Mouse (Mus musculus) hindbrain, embryonic 15.5 days (tissue): ENCODE measurements around the gene Card9. TPM values are rescaled to one million over a fixed set of nuclear protein-coding genes. Genes with fewer than 3 reads are reported as not detected.

Source experiments
- ATAC-seq: fragments of 200-750 bp; cut with Nextera tagmentation; 2 replicates; pipeline ENCODE4 v1.8.0; 2017; ENCODE audit warnings: low read depth, moderate number of reproducible peaks, moderate TSS enrichment; ENCODE audit not compliant: low FRiP score
- H3K27ac ChIP-seq: fragments of 300-500 bp; sonication (generic); replicated peaks from 2 replicates; pipeline ENCODE4 v1.5.1; 2015; ENCODE audit warnings: mild to moderate bottlenecking, inconsistent platforms
- H3K27me3 ChIP-seq: fragments of 300-500 bp; sonication (generic); 2 replicates; pipeline ENCODE4 v1.6.1; 2015; ENCODE audit warnings: control low read depth, inconsistent platforms
- H3K36me3 ChIP-seq: fragments of 300-500 bp; sonication (generic); 2 replicates; pipeline ENCODE4 v1.6.1; 2015; ENCODE audit warnings: control low read depth, inconsistent platforms
- H3K4me1 ChIP-seq: fragments of 300-500 bp; sonication (generic); replicated peaks from 2 replicates; pipeline ENCODE4 v1.6.1; 2015; ENCODE audit warnings: control low read depth, inconsistent platforms
- H3K4me2 ChIP-seq: fragments of 300-500 bp; sonication (generic); 2 replicates; pipeline ENCODE4 v1.6.1; 2015; ENCODE audit warnings: moderate library complexity, mild to moderate bottlenecking, inconsistent platforms
- H3K4me3 ChIP-seq: fragments of 300-500 bp; sonication (generic); 2 replicates; pipeline ENCODE4 v1.5.1; 2015; ENCODE audit warnings: mild to moderate bottlenecking, inconsistent platforms
- H3K9ac ChIP-seq: fragments of 300-500 bp; sonication (generic); 2 replicates; pipeline ENCODE4 v1.6.1; 2015; ENCODE audit warnings: inconsistent platforms
- H3K9me3 ChIP-seq: fragments of 300-500 bp; sonication (generic); 2 replicates; pipeline ENCODE4 v1.6.1; 2016; ENCODE audit warnings: control low read depth, inconsistent platforms
- WGBS: fragments of 180-500 bp; shearing (Covaris S2); methylation state at CpG from one replicate; pipeline ENCODE4 v1.1.7; 2015; 5-methylcytosine and 5-hydroxymethylcytosine counted together
- polyA plus RNA-seq: library from polyadenylated mRNA; unstranded; fragments of >200 nt; fragmentation: Nextera tagmentation; extraction: Ambion mirVana; gene quantifications from 2 replicates; pipeline ENCODE4 v1.2.1, GENCODE M21; 2015

Card9 gene
- polyA plus RNA-seq, 1 experiment from 2014 or later, result 3.2 TPM

- peak overlapping the region; percentile 43; the same call in 1 of the 2 replicates for H3K27ac ChIP-seq
- no peaks in the 10 kb centered on the region for H3K9me3 ChIP-seq
- no peak overlapping the region for H3K4me2 ChIP-seq
- no peaks in the 10 kb centered on the region for H3K27me3 ChIP-seq
- peak; percentile 36; the same call in 1 of the 2 replicates for ATAC-seq
- WGBS, result 74% methylated on average over 10 of the region's 10 CpGs
- no peak overlapping the region for H3K9ac ChIP-seq
- 0 out of 2 replicates have a peak, but pooled peaks cover 3% of the 10 kb centered on the region for H3K4me1 ChIP-seq
- H3K4me3 ChIP-seq, result no peak overlapping the region
- H3K36me3 ChIP-seq, result peaks cover 74% of the 10 kb centered on the region
These were observed 18.7 kb downstream of the Card9 start for GRCm38 (mm10) chr2:26342044-26342443.

DNA sequence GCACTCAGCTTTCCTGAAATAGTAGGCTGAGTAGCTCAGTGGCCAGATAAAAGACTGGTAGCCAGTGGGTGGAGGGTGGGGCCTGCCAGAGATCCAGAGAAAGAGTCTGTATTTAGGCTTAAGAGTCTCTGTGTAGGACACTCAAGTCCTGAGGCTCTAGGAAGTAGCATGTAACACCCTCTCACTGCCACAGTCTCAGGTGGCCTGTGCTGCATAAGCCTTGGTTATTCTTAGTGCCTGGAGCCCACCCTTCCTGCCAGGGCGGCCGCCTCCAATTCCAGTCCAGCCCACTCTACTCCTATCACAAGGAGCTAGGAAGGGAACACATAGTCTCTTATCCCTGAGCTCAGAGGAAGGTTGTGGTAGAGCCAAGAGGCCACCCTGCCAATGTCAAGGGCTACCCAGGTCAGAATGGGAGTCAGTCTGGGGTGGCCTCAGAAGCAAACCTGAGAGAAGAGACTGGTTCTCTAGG, 19.2 kb downstream of the Card9 start:
- no peaks in the 10 kb centered on the region for H3K27me3 ChIP-seq
- H3K4me3 ChIP-seq, result no peak overlapping the region
- H3K4me2 ChIP-seq, result no peak overlapping the region
- WGBS, result 98% methylated on average over 2 of the region's 2 CpGs
- H3K9ac ChIP-seq, result no peak overlapping the region
- H3K36me3 ChIP-seq, result peaks cover 69% of the 10 kb centered on the region
- peak overlapping the region; percentile 43; the same call in 1 of the 2 replicates for H3K27ac ChIP-seq
- H3K4me1 ChIP-seq, result 0 out of 2 replicates have a peak, but pooled peaks cover 3% of the 10 kb centered on the region
- H3K9me3 ChIP-seq, result no peaks in the 10 kb centered on the region
- ATAC-seq, result no peak

DNA sequence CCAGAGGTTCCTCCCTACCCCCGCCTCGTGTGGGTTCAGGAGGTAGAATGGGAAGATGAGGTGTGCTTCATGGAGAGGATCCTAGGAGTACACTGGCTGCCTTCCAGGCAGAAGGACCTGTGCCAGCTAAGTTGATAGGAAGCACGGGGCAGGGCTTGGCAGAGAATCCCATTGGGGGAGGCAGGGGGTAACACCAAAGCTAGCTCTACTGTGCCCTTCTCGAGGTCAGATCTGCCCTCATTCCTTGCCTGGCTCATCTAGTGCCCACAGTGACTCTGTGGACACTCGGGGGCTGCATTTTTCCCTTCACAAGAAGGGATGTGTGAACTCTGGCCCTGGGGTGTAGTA, 21.5 kb downstream of the Card9 start:
- Histone ChIP-seq H3K9me3 (no peaks in the 10 kb centered on the region), H3K27ac (no peak overlapping the region), H3K4me1 (0 out of 2 replicates have a peak, but pooled peaks cover 3% of the 10 kb centered on the region), H3K4me3 (no peak overlapping the region), H3K9ac (no peak overlapping the region), H3K27me3 (no peaks in the 10 kb centered on the region), H3K36me3 (peaks cover 50% of the 10 kb centered on the region), H3K4me2 (no peak overlapping the region)
- ATAC-seq, result peak; percentile 42; the same call in 1 of the 2 replicates
- WGBS, result 80% methylated on average over 5 of the region's 5 CpGs

GRCm38 (mm10) chr2:26338302-26339203, 22.2 kb downstream of the Card9 start:
- ATAC-seq, result peak; percentile 34; the same call in 1 of the 2 replicates
- Histone ChIP-seq H3K9me3 (no peaks in the 10 kb centered on the region), H3K4me1 (0 out of 2 replicates have a peak, but pooled peaks cover 3% of the 10 kb centered on the region), H3K27ac (no peak overlapping the region), H3K4me2 (no peak overlapping the region), H3K36me3 (peaks cover 49% of the 10 kb centered on the region), H3K27me3 (no peaks in the 10 kb centered on the region), H3K9ac (no peak overlapping the region), H3K4me3 (no peak overlapping the region)
- 60% methylated on average over 10 of the region's 13 CpGs for WGBS

DNA sequence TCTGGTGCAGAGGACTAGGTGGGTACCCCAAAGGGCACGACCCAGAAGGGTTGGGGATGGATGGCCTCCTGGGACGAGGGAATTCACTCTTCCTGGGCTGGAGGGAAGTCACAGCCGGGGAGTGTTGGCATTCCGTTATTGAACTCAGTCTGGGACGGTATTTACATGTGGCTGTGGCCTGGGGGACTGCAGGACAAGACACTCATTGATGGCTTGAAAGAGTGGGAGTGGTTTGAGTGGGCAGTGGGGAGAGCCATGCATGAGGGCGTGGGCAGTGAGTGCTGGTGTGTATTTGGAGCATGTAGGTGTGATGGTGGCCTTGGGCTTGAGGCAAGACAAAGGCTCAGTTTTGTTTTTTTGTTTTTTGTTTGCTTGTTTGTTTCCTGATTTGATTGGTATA, 30.0 kb downstream of the Card9 start:
- WGBS, result 69% methylated on average over 6 of the region's 6 CpGs
- Histone ChIP-seq H3K9ac (no peak overlapping the region), H3K36me3 (peaks cover 36% of the 10 kb centered on the region)

DNA sequence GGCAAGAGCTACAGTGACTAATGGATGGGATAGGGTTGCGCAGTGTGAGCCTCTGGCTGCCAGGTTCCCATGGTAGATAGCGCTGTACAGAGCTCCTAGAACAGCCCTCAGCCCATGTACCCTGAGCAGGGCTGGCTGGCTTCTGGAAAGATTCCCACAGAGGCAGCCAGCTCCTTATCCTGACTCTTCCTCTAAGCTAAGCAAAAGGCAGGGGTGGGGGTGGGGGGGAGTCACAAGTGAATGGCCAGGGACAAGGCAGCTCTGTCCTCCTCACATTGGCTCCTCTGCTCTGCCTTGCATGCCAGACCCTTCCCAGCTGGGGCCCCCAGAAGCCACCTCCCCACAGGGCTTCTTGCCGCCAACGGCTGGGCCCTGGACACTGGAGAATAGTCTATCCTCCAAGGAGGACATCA, 30.7 kb downstream of the Card9 start:
- peaks cover 43% of the 10 kb centered on the region for H3K36me3 ChIP-seq
- peak; percentile 79 for ATAC-seq
- no peaks in the 10 kb centered on the region for H3K9me3 ChIP-seq
- no peaks in the 10 kb centered on the region for H3K4me1 ChIP-seq
- H3K9ac ChIP-seq, result no peak overlapping the region
- H3K4me3 ChIP-seq, result peak overlapping the region; percentile 2; the same call in 1 of the 2 replicates
- H3K27me3 ChIP-seq, result no peaks in the 10 kb centered on the region
- peak overlapping the region; percentile 20; the same call in 1 of the 2 replicates for H3K4me2 ChIP-seq
- WGBS, result 83% methylated on average over 4 of the region's 4 CpGs
- H3K27ac ChIP-seq, result peak overlapping the region; percentile 69

More for the DNA sequence above, 30.0 kb downstream of the Card9 start:
- H3K4me1 ChIP-seq, result no peaks in the 10 kb centered on the region
- ATAC-seq, result peak; percentile 45; the same call in 1 of the 2 replicates
- H3K4me3 ChIP-seq, result peak overlapping the region; percentile 2; the same call in 1 of the 2 replicates
- H3K27ac ChIP-seq, result peak overlapping the region; percentile 69
- H3K4me2 ChIP-seq, result peak overlapping the region; percentile 20; the same call in 1 of the 2 replicates
- H3K9me3 ChIP-seq, result no peaks in the 10 kb centered on the region
- no peaks in the 10 kb centered on the region for H3K27me3 ChIP-seq

- 48% methylated on average over 8 of the region's 8 CpGs for WGBS
- Histone ChIP-seq H3K4me1 (no peaks in the 10 kb centered on the region), H3K27ac (peak overlapping the region; percentile 69), H3K27me3 (no peaks in the 10 kb centered on the region), H3K4me2 (no peak overlapping the region), H3K9me3 (no peaks in the 10 kb centered on the region), H3K4me3 (no peak overlapping the region), H3K36me3 (peaks cover 48% of the 10 kb centered on the region), H3K9ac (no peak overlapping the region)
- peak; percentile 53; the same call in 1 of the 2 replicates for ATAC-seq
These were observed 31.3 kb downstream of the Card9 start for GRCm38 (mm10) chr2:26329402-26329801.

DNA sequence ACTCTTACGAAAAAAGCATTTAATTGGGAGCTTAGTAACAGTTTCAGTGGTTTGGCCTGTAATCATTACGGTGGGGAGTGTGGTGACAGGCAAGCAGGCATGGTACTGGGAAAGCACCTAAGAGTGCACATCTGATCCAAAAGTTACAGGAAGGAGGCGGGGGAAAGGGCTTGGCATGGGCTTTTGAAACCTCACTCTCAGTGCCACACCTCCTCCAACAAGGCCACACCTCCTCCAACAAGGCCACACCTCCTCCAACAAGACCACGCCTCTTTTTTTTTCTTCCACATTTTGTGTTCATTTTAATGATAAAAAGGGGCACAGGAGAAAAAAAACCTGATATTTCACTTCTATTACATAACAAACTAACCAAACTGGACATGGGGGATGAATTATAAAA, 32.9 kb downstream of the Card9 start:
- H3K4me1 ChIP-seq, result no peaks in the 10 kb centered on the region
- 88% methylated on average over 4 of the region's 4 CpGs for WGBS
- no peak overlapping the region for H3K4me3 ChIP-seq
- H3K4me2 ChIP-seq, result no peak overlapping the region
- no peak overlapping the region for H3K9ac ChIP-seq
- no peak for ATAC-seq
- H3K36me3 ChIP-seq, result peaks cover 64% of the 10 kb centered on the region
- H3K9me3 ChIP-seq, result no peaks in the 10 kb centered on the region
- no peak overlapping the region for H3K27ac ChIP-seq
- H3K27me3 ChIP-seq, result no peaks in the 10 kb centered on the region

- no peak overlapping the region for H3K4me2 ChIP-seq
- no peak overlapping the region for H3K4me3 ChIP-seq
- 67% methylated on average over 15 of the region's 15 CpGs for WGBS
- peak; percentile 53; the same call in 1 of the 2 replicates for ATAC-seq
- H3K36me3 ChIP-seq, result peaks cover 64% of the 10 kb centered on the region
- H3K4me1 ChIP-seq, result peaks cover 7% of the 10 kb centered on the region; the same call in 1 of the 2 replicates
- H3K27me3 ChIP-seq, result no peaks in the 10 kb centered on the region
- H3K27ac ChIP-seq, result no peak overlapping the region
- no peak overlapping the region for H3K9ac ChIP-seq
- H3K9me3 ChIP-seq, result no peaks in the 10 kb centered on the region
These were observed 35.1 kb downstream of the Card9 start for GRCm38 (mm10) chr2:26325386-26326181.

DNA sequence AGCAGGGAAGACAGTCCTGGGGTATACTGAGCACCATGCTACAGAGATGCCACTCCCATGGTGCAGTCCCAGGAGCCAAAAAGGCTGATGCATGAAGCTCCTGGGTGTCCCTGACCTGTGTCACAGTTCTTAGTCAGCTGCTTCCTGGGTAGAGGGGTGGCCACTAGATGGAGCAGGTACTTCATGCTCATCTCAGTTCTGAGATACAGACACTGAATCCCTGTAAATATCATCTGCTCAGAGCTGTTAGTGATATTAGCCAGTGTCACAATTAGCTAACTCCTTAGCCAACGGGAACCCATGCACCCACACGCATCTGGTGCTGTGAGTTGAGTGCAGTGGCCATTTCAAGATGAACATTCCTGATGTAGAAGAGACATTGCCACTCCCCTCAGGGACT, 35.8 kb downstream of the Card9 start:
- no peak for ATAC-seq
- WGBS, result 86% methylated on average over 2 of the region's 2 CpGs
- H3K27ac ChIP-seq, result no peak overlapping the region

GRCm38 (mm10) chr2:26323589-26324325, 37.0 kb downstream of the Card9 start:
- H3K9ac ChIP-seq, result no peak overlapping the region
- peaks cover 59% of the 10 kb centered on the region for H3K36me3 ChIP-seq
- 92% methylated on average over 13 of the region's 13 CpGs for WGBS
- no peak for ATAC-seq
- H3K27ac ChIP-seq, result no peak overlapping the region
- H3K4me2 ChIP-seq, result no peak overlapping the region
- peaks cover 26% of the 10 kb centered on the region for H3K4me1 ChIP-seq
- H3K4me3 ChIP-seq, result no peak overlapping the region
- no peaks in the 10 kb centered on the region for H3K27me3 ChIP-seq
- H3K9me3 ChIP-seq, result no peaks in the 10 kb centered on the region

More for the DNA sequence above, 35.8 kb downstream of the Card9 start:
- H3K36me3 ChIP-seq, result peaks cover 59% of the 10 kb centered on the region
- H3K4me2 ChIP-seq, result no peak overlapping the region
- H3K4me1 ChIP-seq, result peaks cover 14% of the 10 kb centered on the region
- H3K9ac ChIP-seq, result no peak overlapping the region
- H3K9me3 ChIP-seq, result no peaks in the 10 kb centered on the region
- H3K4me3 ChIP-seq, result no peak overlapping the region
- H3K27me3 ChIP-seq, result no peaks in the 10 kb centered on the region
